Mouse (Mus musculus): ENCODE data around the gene Prkcz.
"Not testable (repeated sequence)": the region's sequence is repeated elsewhere in the genome, so short reads cannot be mapped to it uniquely, and the experiment has no call there.

Gene Prkcz

DNA sequence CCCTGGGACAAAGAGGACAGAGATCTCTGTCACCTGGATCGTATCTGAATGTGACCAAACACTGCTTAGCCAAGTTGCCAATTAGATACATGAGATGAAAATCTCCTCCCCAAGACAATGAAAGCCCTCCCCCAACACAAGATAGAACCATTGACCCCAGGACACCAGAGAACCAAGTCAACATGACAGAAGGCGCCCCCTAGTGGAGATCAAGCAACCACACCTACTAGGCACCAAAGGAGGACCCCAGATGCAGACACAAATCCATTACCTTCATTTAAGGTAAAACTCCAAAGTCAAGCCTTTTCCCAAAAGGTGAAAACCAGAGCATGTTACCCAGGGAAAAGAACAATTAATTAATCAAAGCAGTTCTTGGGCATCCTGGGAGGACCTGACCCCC is 3.6 kb downstream of the Prkcz start:
- peak; percentile 33 for DNase-seq

DNA sequence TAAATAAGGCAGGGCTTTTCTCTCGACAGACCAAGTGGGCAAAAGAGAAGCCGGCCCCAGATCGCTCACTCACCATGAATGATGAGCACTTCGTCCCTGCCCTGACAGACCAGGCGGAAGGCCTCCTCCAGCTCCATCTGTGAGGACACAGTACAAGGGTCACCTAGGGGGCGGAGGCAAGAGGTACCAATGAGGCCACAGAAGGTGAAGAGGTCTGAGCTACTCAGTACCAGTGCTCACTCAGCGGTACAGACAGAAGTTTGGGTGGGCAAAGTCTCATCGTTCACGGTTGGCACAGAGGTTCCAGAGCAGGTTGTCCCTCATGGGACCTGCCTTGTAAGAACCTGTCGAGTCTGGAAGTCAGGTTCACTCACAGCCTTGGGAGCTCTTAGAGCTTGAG is 4.8 kb downstream of the Prkcz start:
- no peak for DNase-seq

DNA sequence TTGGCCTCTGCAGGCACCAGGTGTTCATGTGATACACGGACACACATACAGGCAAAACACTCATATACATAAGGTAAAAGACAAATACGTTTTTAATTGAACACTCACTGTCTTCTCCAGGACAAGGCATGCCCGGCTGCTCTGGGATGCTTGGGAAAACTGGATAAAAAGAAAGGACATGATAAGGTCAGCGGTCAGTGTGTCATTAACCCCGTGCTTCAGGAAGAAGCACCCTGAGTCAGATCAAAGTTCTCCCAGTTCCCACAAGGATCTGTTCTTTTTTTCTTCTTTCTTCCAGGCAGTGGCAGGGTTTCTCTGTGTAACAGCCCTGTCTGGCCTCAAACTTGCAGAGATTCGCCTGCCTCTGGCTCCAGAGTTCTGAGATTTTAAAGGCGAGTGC is 6.6 kb downstream of the Prkcz start:
- DNase-seq: no peak

DNA sequence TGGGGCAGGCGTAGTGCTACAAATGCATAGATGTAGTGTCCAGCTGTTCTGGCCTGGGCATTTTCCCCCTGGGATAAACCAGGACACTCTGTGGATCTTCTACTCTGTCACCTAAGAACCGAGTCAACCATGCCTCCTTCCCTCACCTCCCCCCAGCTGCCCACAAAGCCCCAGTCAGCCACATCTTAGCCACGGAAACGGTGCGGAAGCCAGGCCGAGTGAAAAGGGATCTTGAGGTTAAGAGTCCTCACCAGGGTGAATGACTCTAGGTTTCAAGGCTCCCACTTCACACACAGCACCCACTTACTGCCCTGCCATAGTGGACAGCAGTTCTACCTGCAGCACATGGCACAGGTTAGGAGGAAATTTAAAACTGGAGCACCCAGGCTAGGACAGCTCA is 7.1 kb downstream of the Prkcz start:
- DNase-seq: peak; percentile 36

DNA sequence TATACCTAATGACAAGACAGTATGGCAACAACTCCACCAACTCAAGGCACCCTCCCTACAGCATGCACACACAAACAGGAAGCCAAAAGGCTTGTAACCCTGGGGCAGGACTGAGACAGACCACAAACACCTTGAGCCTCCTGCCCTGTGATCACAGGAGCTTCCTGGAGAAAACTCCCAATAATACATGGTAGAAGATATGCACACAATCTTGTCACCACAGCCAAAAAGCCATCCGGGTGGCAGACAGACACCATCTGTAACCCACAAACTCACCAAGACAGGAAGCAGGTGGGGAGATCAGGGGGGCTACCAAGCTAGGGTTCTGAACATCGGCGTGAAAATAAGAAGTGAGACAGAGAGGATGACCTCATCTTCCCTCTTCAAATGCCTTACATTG is 8.6 kb downstream of the Prkcz start:
- peak; percentile 65 for DNase-seq

DNA sequence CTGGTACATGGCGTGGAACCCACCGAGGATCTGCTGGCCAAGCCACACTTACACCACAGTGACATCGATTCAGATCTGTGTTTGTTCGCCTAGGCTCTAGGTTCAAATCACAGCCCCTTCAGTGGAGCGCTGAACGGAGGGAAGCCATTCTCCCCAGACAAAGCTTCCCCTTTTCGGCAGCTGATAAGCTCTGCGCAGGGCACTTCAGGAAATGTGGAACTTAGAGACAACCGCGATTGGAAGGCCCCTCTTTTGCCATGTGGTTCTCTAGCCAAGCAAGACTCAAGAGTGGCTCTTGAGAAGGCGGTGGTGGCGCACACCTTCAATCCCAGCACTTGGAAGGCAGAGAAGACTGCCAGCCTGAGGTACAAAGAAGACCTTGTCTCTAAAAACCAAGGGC is 14.8 kb downstream of the Prkcz start:
- DNase-seq: no peak

DNA sequence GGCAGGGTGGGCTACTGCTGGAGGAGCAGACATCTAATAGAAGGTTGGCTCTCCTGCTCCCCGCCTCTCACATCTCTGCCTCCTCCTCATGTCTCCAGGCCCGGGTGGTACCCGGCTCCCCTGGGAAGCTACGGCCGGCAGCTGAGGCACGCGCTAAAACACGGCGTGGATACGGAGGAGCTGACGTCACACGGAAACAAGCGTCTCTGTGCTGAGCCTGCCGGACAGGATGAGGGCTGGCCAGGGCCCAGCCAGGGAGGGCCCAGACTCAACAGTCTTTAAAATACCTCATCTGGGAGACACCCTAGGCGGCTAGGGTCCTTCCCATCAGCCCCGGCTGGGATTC is 15.6 kb downstream of the Prkcz start:
- no peak for DNase-seq

DNA sequence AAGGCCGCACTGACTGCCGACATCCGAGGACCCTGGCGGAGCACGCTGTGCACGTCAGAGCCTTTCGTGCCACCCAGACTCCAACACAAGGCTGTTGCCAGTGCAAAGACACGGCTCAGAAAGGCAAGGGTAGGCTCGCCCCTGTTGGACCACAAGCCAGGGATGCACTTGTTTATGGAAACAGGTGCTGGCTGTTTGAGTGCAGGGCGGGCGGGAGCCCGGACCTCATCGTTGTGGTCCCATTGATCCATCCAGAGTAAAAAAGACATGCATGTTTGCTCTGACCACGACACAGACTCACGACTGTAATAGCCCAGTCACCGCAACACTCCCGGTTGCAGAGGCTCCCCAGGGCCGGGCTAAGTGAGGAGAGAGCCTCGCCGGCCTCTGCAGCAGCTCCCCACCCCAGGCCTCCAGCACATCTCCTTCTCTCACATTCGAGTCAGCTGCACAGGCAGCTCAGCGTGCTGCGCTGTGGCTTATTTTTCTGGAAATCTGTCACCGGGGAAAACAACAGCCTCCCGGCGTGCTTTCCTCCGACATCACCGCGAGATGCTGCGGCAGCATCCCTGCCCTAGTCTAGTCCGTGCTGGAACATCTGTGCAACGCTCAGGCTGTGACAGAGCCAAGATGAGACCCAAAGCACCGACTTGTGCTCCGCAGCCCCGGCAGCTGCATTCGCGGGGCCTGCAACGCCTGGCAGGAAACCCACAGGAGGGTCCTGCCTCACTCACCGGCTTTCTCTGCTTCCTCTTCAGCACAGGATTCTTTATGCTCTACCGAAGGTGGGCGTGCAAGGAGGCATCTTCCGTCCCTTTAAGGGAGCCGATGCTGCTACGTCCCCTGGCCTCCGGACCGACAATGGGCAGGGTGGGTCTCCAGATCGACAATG is 16.2 kb downstream of the Prkcz start:
- peak; percentile 58 for DNase-seq

DNA sequence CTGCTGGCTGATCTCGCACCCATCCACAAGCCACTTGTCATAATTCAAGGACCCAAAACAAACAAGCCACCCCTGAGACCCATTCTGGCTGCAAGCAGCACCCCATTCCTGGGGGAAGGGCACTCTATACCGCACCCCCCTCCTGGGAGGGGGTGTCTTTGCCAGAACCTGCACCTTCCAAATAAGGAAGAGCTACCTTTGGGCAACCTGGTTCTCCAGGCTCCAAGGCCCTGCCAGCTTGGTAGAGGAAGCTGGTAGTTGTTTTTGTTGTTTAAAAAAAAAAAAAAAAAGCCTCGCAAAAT is 16.9 kb downstream of the Prkcz start:
- no peak for DNase-seq

DNA sequence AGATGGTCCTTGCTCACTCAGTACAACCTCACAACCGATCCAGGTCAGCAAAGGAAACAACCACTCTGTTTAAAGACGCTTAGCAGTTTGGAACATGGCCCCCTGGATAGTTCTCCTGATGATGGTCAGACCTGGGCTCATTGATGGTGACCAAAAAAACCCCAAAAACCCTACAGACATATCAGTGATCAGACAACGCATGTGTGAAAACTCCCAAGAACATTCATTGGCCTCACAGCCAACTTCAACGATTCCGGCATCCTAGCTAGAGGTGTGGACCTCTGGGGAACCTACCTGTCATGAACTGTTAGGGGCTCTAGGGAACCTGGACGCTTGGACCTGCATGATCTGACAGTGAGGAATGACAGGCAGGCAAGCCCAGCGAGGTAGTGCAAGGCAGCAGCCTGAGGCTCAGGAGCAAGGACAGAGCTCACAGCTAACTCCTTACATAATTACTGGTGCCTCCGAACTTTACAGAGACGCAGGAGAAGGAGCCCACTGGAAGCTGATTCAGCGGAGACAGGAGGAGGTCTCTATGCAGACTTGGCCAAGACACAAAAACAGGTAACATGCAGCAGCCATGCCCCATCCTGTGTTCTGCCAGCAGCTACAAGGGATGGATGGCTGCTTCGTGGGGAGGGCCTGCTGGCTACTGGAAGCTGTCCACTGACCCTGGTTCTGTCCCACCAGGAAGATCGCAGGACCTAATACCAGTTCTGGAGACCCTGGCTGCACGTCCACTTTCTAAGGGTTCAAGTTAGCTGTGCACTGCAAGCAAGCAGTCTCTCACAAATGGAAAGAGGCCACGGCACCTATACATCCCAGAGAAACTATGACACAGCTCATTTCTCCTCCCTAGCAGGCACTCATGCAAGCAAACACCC is 17.5 kb downstream of the Prkcz start:
- no peak for DNase-seq

DNA sequence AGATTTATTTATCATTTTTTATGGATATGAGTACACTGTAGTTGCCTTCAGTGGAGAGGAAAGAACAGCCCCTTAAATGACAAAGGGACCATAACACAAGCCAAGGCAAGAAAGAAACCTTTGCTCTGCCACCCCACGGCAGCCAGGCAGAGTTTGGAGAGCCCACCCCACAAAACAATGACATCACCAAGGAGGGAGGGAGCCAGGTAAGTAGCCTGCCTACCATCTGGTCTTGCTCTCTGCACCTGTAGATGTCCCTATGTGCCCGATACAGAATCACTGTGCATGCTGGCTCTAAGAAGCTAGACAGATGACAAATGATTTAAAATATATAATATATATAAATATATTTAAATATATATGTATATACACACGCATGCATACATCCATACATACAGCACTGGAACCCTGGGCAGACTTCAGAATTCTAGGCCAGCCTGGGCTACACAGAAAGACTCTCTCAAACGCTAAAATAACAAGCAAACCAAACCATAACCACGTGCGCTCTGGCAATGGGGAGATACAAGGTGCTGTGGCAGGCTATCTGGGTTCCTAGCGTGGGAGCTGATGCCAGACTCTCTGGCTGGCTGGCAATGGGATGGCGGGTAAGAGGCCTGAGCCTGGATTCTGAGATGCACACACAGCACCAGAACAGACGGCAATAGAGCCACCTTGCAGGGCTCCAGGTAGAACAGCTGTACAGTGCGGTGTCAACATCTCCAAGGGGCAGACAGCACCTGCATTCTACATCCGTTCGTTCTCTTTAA is 24.7 kb downstream of the Prkcz start:
- DNase-seq: no peak

DNA sequence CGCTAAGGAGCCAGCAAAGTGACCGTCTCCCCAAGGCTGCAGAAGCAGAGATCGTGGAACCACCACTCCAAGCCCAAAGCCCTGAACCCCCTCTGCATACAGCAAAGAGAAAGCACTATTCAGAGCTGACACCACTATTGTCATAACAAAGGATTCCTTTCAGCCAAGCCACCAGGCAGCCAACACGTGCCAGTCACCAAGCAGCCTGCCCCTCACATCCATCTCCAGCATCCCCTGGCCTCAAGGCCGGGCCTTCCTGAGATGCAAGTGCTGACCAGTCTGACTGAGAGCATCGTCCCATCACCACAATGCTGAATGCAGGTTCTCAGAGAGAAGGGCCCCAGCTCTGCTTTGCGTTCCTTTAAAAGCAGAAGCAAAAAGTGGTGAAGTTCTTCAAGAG is 28.9 kb downstream of the Prkcz start:
- no peak for DNase-seq

DNA sequence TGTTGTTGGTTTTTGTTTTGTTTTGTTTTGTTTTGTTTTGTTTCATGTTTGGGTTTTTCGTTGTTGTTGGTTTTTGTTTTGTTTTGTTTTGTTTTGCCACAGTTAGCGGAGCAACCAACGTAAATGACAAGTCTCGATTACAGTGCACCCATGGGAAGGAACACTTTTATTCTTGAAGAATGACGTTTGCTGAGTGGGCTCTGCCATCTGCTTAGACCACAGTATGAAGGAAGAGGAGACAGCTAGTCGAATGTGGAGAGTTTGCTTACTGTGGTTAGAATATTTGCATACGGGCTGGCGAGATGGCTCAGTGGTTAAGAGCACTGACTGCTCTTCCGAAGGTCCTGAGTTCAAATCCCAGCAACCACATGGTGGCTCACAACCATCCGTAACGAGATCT is 32.8 kb downstream of the Prkcz start:
- DNase-seq: not testable (repeated sequence)

DNA sequence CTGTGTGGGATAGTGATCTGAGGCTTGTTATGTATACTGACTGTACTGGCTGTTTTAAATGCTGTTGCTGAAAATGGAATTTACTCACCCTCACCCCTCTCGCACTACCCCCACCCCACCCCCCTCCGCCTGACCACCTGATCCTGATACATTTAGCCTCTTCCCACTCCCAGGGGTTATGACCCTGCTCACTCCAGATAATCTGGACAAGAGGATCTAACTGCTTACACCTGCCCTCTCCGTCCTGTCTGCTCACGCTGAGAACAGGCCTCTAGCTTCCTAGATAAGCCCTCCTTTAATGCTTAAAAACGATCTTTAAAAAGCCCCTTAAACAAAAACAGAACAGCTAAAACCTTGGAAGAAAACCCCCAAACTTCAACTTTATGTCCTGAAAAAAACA is 35.4 kb downstream of the Prkcz start:
- DNase-seq: no peak

DNA sequence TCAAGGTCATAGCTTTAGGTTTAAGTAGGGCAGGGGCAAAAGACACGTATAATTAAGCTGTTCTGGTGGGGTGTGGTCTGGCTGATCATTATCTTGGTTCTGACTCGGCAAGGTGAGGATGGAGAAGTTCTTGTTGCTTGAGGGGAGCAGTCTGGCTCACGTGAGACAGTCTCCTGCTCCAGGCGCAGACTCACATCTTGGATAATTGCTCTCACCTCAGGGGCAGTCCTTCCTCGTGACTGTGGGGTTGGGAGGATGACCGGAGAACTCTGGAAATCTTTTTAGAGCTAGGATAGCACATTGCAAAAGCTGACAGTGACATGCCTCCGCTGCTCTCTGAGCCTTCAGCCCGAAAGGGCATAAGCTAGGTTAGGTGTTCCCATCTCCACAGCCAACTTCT is 36.6 kb downstream of the Prkcz start:
- no peak for DNase-seq

DNA sequence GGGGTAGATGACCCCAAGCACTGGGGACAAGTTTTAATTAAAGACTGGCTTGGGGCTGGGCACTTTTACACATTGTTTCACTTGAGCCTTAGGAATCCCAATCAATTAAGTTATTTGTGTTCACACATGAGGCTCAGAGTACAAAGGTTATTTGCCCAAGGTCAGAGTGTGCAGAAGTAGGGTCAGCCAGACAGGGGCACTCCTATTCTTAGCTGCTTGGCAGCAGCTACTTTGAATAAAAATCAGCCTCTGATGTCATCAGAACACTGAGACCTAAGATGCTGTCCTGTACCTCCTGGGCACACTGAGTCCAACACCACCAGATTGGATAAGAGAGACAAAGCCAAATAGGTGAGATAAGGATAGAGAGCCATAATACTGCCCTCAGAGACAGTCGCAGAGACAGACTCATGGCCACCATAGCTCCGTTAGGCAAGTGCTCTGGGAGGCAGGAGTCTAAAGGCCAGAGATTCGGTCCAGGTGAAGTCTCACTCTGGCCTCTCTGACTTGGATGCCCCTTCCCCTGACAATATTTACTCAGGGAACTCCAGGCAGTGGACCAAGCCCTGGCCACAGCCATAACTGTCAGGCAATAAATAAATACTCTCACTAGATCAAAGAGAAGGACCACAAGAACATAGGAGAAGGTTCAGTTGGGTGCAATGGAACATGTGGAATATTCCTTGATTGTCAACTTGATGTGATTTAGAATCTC is 37.9 kb downstream of the Prkcz start:
- no peak for DNase-seq

DNA sequence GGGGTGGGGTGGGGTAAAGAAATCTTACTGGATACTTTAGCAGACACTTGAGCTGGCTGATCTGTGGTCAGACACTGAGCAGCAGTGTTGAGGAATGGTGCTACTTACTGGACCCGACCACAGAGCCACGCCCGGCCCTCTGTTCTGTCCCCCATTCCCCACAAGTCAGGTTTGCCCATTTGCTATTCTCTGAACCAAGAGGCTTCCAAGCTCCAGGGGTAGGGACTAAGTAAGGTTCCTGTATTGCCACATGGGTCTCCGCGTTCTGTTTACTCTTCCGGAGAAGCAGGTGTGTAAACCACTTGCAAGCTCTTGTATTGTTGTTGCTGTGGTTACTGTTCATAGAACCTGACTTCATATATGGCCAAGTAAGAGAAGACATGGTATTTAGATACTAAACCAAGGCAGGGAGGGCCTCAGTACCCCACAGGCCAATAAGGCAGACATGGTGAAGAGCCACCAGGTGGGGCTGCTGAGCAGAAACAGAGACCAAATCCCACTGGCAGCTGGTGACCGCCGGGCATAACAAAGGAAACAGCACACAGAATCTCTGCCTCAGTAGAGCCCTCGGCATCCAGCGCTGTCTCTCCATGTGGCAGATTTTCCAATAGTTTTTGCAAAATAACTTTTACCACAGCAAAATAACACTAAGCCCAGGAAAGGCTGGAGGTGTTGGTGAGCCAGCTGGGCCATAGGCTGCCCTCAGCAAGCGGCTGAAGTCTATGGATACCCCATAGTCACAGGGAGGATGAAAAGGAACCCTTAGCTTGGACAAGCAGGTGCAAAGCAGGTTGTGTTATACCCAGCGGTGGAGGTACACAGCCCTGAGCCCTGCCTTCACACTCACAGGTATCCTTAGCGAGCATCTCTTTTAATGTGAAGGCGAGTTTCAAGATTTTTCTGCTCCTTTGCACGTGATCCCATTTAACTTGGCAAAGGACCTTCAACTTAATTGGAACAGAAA is 40.6 kb downstream of the Prkcz start:
- DNase-seq: peak; percentile 69

DNA sequence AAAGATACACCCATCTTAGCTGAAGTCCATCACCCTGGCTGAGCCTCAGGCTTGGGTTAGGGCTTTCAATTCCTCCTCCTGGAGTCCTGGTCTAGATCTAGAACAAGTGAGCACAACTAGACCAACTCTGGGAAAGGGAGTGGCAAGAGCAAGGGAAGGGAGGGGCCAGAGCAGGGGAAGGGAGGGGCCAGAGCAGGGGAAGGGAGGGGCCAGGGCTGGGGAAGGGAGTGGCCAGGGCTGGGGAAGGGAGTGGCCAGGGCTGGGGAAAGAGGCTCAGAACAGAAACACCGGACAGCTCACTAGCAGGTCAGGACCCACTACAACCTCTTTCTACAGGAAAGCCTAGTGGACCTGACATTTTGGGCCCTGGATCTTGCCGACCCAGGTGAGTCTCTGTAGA is 42.9 kb downstream of the Prkcz start:
- no peak for DNase-seq

DNA sequence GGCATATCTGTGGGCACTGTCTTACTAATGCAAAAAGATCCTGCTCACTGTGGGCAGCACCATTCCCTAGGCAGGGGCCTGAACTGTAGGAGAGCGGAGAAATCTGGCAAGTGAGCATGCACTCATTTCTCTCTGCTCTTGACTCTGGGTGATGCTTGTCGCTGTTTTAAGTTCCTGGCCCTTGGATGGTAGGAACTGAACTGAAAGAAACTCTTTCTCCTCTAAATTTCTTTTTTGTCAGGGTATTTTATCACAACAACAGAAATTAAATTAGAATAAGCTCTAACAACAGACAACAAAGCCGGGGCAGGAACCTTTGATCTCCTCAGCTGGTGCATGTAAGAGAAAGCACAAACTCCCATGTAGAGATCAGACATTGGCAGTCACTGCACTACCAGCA is 46.1 kb downstream of the Prkcz start:
- DNase-seq: no peak

DNA sequence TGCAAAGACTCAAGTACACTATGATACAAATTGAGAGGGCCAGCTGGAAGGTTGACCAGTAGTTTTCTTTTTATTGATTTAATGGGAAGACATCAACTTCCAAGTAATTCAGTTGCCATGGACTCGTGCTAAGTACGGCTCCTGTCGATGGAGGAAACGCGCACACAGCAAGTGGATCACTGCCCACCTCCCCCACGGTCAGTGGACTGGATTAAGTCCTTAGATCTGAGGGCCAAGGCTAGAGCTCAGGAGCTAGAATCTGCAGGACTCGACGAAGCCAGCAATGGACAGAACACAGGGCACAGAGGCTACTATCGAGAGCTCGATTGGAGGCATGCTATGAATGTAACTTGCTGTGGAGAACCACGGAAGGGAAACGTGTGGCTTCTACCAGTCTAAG is 52.5 kb downstream of the Prkcz start:
- no peak for DNase-seq

DNA sequence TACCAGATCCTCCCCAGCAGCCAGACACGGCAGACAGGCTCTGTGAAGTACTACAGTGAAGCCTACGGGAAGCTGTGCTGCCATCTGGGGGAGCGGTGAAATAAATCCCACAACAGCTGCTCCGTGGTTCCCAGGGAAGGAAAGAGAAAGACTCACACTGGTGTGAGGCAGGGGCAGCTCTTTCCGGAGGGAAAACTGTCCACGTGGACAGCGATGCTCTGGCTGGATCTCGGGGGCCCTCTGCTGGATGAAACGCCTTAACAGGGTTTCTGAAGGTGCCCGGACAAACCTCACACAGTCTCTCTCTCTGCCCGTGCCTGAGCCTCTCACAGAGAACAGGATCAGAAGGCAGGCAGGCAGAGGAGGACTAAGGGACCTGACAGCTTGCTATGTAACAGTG is 53.1 kb downstream of the Prkcz start:
- peak; percentile 65 for DNase-seq

DNA sequence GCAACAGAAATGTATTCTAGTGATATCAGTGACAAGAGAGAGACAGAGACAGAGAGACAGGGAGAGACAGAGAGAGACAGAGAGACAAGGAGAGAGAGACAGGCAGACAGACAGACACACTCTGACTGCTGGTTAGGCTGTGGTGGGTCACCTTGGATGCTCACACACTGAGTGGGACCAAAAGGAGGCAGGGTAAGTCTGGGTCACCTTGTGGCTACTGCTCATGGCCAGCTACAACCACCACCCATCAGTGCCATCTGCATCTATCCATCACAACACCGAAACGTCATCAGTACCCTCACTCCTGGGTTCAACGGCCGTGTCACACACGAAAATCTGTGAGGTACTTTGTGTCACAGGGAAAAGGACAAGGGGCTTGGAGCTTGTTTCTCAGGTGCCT is 53.6 kb downstream of the Prkcz start:
- no peak for DNase-seq

Data from thymus, postnatal 14 days (tissue).